Mouse (Mus musculus) testis, adult 2 months (tissue): ENCODE measurements around the gene Zfp64. TPM values are rescaled to one million over a fixed set of nuclear protein-coding genes. Genes with fewer than 3 reads are reported as not detected.

ENCODE experiments used
- H3K27ac ChIP-seq: fragments of 200-500 bp; 2 replicates; pipeline ENCODE4 v1.5.1; 2012; ENCODE audit warnings: low read depth, low read length; ENCODE audit not compliant: control insufficient read depth, insufficient read depth
- H3K27me3 ChIP-seq: fragments of 200-500 bp; 2 replicates; pipeline ENCODE4 v1.6.1; 2012; ENCODE audit warnings: mild to moderate bottlenecking, low read length, moderate library complexity; ENCODE audit not compliant: control insufficient read depth, insufficient read depth
- H3K36me3 ChIP-seq: fragments of 200-500 bp; 2 replicates; pipeline ENCODE4 v1.6.1; 2012; ENCODE audit warnings: mild to moderate bottlenecking, low read length; ENCODE audit not compliant: control insufficient read depth, insufficient read depth
- H3K4me1 ChIP-seq: fragments of 200-500 bp; 2 replicates; pipeline ENCODE4 v1.6.1; 2012; ENCODE audit warnings: low read length; ENCODE audit not compliant: control insufficient read depth, insufficient read depth
- H3K4me3 ChIP-seq: fragments of 200-500 bp; 2 replicates; pipeline ENCODE4 v1.5.1; 2012; ENCODE audit warnings: low read depth, mild to moderate bottlenecking, low read length, moderate library complexity, mixed read lengths; ENCODE audit not compliant: control insufficient read depth
- CTCF ChIP-seq: fragments of 200-500 bp; IDR thresholded peaks from 2 replicates; pipeline ENCODE4 v1.5.1; 2012; ENCODE audit warnings: low read depth, mild to moderate bottlenecking, inconsistent platforms, low read length, moderate library complexity; ENCODE audit not compliant: control insufficient read depth, insufficient read depth, insufficient replicate concordance
- POLR2A ChIP-seq: fragments of 200-500 bp; IDR thresholded peaks from 2 replicates; pipeline ENCODE4 v1.6.1; 2012; ENCODE audit warnings: low read depth, mild to moderate bottlenecking, inconsistent platforms, low read length, moderate library complexity; ENCODE audit not compliant: control insufficient read depth
- polyA plus RNA-seq: library from polyadenylated mRNA; depleted of rRNA; stranded (reverse); fragments of >200 nt; gene quantifications from 2 replicates; pipeline ENCODE4 v1.2.3, GENCODE M21; 2012

Zfp64 gene
- polyA plus RNA-seq, 1 experiment: 3.4 TPM

DNA sequence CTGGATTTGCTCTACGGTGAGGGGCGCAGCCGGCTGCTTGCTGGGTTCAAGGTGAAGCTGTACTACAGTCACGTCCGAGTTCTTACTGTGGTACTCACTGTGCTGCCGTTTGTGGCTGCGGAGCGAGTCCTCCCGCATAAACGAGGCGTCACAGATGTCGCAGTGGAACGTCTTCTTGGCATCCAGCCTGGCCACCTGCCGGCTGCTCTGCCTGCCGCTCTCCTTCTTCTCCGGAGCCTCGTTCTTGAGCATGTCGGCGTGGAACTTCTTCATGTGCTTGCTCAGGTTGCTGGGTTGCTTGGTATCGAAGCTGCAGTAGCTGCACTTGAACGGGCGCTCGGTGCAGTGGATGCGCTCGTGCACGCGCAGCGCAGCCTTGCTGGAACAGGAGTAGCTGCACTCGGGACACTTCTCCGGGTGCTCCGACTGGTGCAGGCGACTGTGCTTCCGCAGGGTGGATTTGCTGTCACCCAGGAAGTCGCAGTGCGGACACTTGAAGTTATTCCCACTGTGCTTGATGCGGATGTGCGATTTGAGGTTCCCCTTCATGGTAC lies 29.1 kb downstream of the Zfp64 start:
- no peaks in the 10 kb centered on the region for H3K36me3 ChIP-seq
- peak overlapping the region; percentile 5 for H3K4me3 ChIP-seq
- H3K4me1 ChIP-seq: peaks cover 10% of the 10 kb centered on the region
- TF ChIP-seq CTCF: no peak
- TF ChIP-seq POLR2A: no peak
- H3K27me3 ChIP-seq: no peaks in the 10 kb centered on the region
- no peak overlapping the region for H3K27ac ChIP-seq

DNA sequence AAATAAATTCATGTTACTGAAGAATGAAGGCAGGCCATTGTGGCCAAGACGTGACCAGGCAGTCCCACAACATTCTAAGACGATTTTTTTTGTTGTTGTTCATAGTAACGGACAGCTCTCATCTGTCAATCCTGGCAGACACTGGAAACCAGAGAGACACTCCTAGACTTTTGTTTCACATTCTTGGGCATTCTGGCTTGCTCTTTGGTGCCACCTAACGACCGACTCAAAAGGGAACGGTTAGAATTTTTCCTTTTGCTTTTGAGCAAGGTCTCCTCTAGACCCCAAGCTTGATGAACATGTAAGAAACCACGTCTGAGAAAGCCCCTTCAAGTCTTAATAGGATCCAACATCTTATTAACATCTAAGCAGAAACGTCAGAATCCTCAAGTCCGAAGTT lies 31.7 kb downstream of the Zfp64 start:
- Histone ChIP-seq H3K4me1 (peaks cover 13% of the 10 kb centered on the region), H3K4me3 (no peak overlapping the region), H3K27me3 (no peaks in the 10 kb centered on the region), H3K36me3 (no peaks in the 10 kb centered on the region), H3K27ac (no peak overlapping the region)
- no peak for TF ChIP-seq CTCF

DNA sequence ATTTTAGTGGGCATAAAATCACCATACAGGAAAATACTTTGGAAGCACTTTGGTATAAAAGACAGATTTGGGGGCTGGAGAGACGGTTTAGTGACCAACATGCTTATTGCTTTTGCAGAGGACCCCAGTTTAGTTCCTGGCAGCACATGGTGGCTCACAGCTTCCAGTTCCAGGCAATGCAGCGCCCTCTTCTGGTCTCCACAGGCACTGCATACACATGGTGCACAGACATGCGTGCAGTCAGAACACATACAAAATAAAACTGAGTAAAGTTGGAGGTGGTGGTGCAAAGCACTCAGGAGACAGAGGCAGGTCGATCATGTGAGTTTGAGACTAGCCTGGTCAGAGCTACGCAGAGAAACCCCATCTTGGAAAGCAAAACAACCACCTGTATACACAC lies 32.9 kb downstream of the Zfp64 start:
- no peak for TF ChIP-seq POLR2A
- TF ChIP-seq CTCF: peak; percentile 87; the same call in 1 of the 2 replicates
- Histone ChIP-seq H3K4me1 (peaks cover 13% of the 10 kb centered on the region), H3K27me3 (no peaks in the 10 kb centered on the region)

DNA sequence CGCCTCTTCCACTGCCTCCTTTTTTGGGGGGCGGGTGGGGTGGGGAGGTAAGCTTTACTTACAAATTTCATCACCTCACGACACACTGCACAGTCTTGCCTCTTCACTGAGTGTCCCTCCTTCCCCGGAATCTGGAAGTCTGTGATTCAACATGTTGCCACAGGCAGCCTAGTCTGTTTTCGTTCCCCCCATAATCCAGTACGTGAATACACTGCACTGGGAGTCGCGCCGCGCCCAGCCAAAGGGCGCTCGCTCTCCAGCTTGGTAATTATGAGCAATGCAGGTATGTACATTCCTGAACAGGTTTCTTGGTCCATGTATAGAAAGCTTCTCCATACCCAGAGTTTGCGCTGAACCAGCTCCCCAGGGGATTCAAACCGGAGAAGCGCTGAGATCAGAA lies 35.4 kb downstream of the Zfp64 start:
- H3K27me3 ChIP-seq: no peaks in the 10 kb centered on the region
- no peak overlapping the region for H3K4me3 ChIP-seq
- no peak overlapping the region for H3K27ac ChIP-seq
- peaks cover 3% of the 10 kb centered on the region; the same call in 1 of the 2 replicates for H3K4me1 ChIP-seq
- TF ChIP-seq CTCF (no peak), POLR2A (no peak)
- H3K36me3 ChIP-seq: no peaks in the 10 kb centered on the region

More for the DNA sequence above, 32.9 kb downstream of the Zfp64 start:
- H3K36me3 ChIP-seq: no peaks in the 10 kb centered on the region
- H3K4me3 ChIP-seq: no peak overlapping the region
- H3K27ac ChIP-seq: no peak overlapping the region

DNA sequence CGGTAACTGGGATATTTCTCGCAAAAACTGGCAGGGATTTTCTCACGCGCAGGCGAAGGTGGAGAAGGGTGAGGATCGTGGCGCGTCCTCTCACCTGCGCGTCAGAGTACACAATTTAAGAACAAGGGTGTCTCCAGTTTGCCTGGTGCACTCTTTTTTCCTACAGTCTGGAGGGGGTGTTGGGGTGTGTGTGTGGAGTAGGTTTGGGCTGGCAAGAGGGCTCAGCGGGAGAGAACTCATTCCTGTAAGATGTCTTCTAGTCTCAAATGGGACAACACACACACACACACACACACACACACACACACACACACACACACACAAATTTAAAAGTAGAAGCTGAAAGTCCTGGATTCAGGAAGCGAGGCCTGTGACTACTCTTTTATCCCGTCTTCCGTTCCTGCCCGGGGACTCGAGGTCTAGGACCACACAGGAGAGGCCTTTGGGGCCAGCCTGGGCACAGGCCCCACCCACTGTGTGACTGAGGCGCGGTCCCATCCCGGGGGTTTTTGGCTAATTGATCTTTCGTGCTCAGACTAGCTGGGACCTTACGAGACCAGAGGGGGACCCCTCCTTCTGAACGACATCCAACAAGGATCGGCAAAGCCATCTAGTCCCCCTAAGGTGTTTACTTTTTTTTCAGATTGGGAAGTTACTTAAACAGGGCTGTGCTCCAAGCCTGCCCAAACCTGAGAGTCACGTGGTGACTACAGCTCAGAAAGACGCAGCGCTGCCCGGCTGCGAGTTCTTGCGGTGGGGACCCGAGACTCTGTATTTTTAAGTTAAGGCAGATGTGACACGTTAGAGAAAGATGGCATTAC lies 42.3 kb downstream of the Zfp64 start:
- Histone ChIP-seq H3K4me1 (peaks cover 15% of the 10 kb centered on the region), H3K27me3 (no peaks in the 10 kb centered on the region; the same call in 1 of the 2 replicates), H3K4me3 (peak overlapping the region; percentile 21), H3K36me3 (no peaks in the 10 kb centered on the region), H3K27ac (no peak overlapping the region)
- no peak for TF ChIP-seq CTCF
- TF ChIP-seq POLR2A: no peak

DNA sequence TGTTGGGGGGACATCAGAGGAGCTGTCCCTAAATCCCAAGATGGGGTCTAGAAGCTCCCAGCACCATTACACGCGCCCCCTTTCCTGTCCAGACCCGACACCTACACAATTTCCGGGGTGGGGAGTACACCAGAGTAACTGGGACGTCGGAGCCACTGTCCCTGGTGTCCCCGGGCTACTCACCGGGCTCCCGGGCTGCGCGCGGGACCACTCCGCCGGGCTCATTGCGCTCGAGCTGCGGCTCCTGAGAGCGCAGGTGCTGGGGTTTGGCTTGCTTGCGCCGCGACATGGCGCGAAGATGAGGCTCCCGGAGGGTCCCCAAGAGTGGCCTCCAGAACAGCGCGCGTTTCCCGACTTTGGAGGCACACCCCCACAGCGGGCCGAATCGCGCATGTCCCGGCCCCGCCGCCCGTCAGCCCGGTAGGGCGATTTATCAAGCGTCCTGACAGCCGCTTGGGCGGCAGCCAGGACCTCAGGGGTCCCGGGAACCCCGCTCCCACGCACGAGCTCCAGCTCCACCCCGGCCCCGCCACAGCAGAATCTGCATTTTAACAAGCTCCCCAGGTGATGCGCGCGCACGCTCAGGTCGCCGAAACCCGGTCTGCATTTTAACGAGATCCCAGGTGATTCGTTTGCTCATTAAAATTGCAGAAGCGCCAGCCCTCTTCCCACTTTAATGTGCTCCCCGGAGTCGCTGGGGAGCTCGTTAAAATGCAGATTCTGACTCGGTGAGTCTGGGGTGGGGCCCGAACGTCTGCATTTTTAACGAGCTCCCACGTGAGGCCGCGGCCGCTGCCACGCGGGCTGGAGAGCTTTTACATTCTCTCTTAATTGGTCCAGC lies 43.1 kb downstream of the Zfp64 start:
- TF ChIP-seq CTCF: no peak
- TF ChIP-seq POLR2A: no peak

DNA sequence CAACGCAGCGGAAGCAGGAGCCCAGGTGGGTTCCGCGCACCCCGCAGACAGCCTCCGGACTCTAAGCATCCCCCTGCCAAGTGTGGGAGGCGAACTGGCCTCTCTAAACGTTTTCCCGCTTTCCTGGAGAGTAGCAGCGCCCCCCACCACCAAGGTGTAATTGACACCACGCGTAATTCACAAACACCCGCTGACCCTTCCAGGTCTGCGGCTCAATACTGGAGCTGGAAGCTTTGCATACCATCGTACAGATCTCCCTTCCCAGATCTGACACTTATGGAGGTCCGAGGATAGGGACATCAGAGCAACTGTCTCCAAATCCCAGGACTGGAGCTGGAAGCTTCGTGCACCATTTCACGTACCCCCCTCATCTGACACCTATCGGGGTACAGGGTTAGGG lies 43.9 kb downstream of the Zfp64 start:
- no peak overlapping the region for H3K4me3 ChIP-seq
- H3K27me3 ChIP-seq: no peaks in the 10 kb centered on the region; the same call in 1 of the 2 replicates
- H3K36me3 ChIP-seq: no peaks in the 10 kb centered on the region
- no peak overlapping the region for H3K27ac ChIP-seq
- H3K4me1 ChIP-seq: peaks cover 15% of the 10 kb centered on the region
- TF ChIP-seq POLR2A (no peak), CTCF (no peak)

More for the DNA sequence above, 43.1 kb downstream of the Zfp64 start:
- no peak overlapping the region for H3K27ac ChIP-seq
- no peaks in the 10 kb centered on the region; the same call in 1 of the 2 replicates for H3K27me3 ChIP-seq
- no peaks in the 10 kb centered on the region for H3K36me3 ChIP-seq
- H3K4me1 ChIP-seq: peaks cover 15% of the 10 kb centered on the region
- peak overlapping the region; percentile 21 for H3K4me3 ChIP-seq
